Mouse (Mus musculus): ENCODE results near the gene Cacna1h. TPM values are rescaled to one million over a fixed set of nuclear protein-coding genes. Genes with fewer than 3 reads are reported as not detected.

Cacna1h gene
- polyA plus RNA-seq, 1 experiment from 2014 or later: 10.3 TPM

DNA sequence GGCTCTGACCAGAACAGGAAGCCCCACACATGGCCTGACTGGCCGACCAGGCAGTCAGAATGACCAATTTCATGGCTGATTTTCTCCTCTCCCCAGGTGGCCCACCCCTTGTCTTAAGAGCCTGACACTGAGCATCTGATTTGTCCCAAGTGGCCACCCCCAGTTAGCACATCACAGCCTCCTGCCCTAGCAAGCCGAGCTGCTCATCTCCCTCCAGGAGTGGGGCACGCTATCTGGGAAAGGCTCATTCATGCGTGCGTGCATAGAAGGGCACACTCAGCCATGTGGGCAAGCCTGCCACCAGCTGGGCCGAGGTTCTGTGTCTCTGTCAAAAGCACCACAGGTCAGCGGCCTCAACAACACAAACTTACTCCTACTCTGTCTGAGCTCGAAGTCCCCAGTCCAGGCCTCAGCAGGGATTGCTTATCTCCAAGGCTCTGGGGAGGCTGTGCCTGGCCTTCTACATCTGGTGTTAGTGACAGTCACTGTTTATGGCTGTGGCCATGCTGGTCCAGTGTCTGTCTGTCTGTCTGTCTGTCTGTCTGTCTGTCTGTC is 9.0 kb downstream of the Cacna1h start:
- WGBS (ENCODE audit: insufficient replicate concordance): 32% methylated on average over 8 of the region's 8 CpGs
- H3K27ac ChIP-seq (ENCODE audit: low read depth, low read length): no peak overlapping the region
- H3K4me3 ChIP-seq (ENCODE audit: low read depth, low read length): no peak overlapping the region
- H3K4me1 ChIP-seq (ENCODE audit: control insufficient read depth, insufficient read depth, low read length): peaks cover 62% of the 10 kb centered on the region
- ATAC-seq (replicated peaks; ENCODE audit: insufficient number of reproducible peaks, low FRiP score, low TSS enrichment): no peak
- no peak overlapping the region for H3K9ac ChIP-seq (ENCODE audit: low read depth, low read length)
- peak overlapping the region; percentile 14; the same call in 1 of the 2 replicates for H3K4me2 ChIP-seq
- H3K36me3 ChIP-seq (ENCODE audit: control insufficient read depth, insufficient read depth, low read length): peaks cover 4% of the 10 kb centered on the region
- H3K9me3 ChIP-seq (replicated peaks; ENCODE audit: control insufficient read depth, low read length): no peaks in the 10 kb centered on the region
- H3K27me3 ChIP-seq (ENCODE audit: control insufficient read depth, insufficient read depth, low read length): no peaks in the 10 kb centered on the region; the same call in 1 of the 2 replicates

DNA sequence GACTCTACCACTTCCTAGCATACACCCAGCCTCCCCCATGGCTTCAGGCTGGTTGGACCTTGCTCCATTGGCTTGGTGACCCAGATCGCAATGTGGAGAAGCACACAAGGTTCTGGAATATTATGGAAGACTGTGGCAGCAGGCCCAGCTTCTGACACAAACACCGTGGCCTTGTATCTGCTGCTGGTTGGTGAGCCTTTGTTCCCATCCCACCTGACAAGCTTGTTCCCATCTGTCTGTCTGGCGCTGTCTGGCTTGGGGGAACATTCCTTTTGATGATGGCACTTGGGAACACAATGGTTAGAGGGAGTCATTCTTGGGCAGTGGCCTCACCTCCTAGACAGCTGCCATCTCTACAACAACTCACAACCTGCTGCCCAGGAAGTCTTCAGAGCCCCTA is 12.6 kb downstream of the Cacna1h start:
- H3K4me3 ChIP-seq (ENCODE audit: low read depth, low read length): no peak overlapping the region
- H3K4me2 ChIP-seq: no peak overlapping the region
- H3K27ac ChIP-seq (ENCODE audit: low read depth, low read length): no peak overlapping the region; the same call in 1 of the 2 replicates
- H3K9ac ChIP-seq (ENCODE audit: low read depth, low read length): no peak overlapping the region
- H3K9me3 ChIP-seq (replicated peaks; ENCODE audit: control insufficient read depth, low read length): no peaks in the 10 kb centered on the region
- no peak for ATAC-seq (replicated peaks; ENCODE audit: insufficient number of reproducible peaks, low FRiP score, low TSS enrichment)
- H3K4me1 ChIP-seq (ENCODE audit: control insufficient read depth, insufficient read depth, low read length): peaks cover 63% of the 10 kb centered on the region
- WGBS (ENCODE audit: insufficient replicate concordance): 81% methylated on average over 3 of the region's 3 CpGs
- H3K36me3 ChIP-seq (ENCODE audit: control insufficient read depth, insufficient read depth, low read length): no peaks in the 10 kb centered on the region
- no peaks in the 10 kb centered on the region for H3K27me3 ChIP-seq (ENCODE audit: control insufficient read depth, insufficient read depth, low read length)

DNA sequence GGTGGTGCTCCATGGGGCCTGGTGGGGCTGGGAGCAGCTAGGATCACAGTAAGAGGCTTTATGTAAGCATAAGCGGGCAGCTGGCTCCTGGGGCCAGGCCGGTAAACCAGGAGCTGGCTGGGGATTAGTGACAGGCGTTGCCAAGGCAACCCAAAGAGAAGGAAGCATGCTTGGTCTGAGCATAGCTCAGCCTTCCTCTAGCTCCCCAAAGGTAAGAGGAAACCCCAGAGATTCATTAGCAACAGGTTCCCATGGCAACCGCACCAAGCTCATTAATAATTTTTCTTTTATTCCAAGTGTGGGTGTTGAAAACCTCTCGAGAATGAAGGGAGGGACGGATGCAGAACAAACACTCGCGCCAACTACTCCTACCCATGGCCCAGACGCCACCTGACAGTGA is 14.7 kb downstream of the Cacna1h start:
- H3K27me3 ChIP-seq (ENCODE audit: control insufficient read depth, insufficient read depth, low read length): no peaks in the 10 kb centered on the region
- no peak overlapping the region for H3K9ac ChIP-seq (ENCODE audit: low read depth, low read length)
- H3K4me1 ChIP-seq (ENCODE audit: control insufficient read depth, insufficient read depth, low read length): peaks cover 65% of the 10 kb centered on the region
- no peak overlapping the region for H3K4me3 ChIP-seq (ENCODE audit: low read depth, low read length)
- no peaks in the 10 kb centered on the region for H3K36me3 ChIP-seq (ENCODE audit: control insufficient read depth, insufficient read depth, low read length)
- H3K9me3 ChIP-seq (replicated peaks; ENCODE audit: control insufficient read depth, low read length): no peaks in the 10 kb centered on the region
- no peak overlapping the region for H3K4me2 ChIP-seq
- no peak for ATAC-seq (replicated peaks; ENCODE audit: insufficient number of reproducible peaks, low FRiP score, low TSS enrichment)
- no peak overlapping the region for H3K27ac ChIP-seq (ENCODE audit: low read depth, low read length)
- 54% methylated on average over 9 of the region's 9 CpGs for WGBS (ENCODE audit: insufficient replicate concordance)

DNA sequence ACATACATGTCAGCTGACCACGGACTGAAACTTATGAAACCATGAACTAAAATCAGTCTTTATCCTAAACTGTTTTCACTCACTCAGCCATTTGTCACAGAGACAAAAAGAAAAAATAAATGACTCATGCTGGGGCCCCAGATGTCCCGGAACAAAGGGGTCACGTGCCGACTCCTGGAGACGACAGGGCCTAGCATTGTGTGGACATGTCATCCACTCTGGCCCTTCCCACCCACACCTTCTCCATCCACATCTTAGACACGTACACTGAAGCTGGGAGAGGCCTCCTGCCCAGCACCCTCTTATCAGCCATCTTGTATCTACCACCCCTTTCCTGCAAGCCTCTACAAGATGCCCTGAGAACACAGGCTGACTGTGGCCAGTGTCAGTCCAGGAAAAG is 15.6 kb downstream of the Cacna1h start:
- Histone ChIP-seq H3K4me3 (ENCODE audit: low read depth, low read length) (no peak overlapping the region), H3K9ac (ENCODE audit: low read depth, low read length) (no peak overlapping the region), H3K36me3 (ENCODE audit: control insufficient read depth, insufficient read depth, low read length) (no peaks in the 10 kb centered on the region), H3K9me3 (replicated peaks; ENCODE audit: control insufficient read depth, low read length) (no peaks in the 10 kb centered on the region), H3K27ac (ENCODE audit: low read depth, low read length) (no peak overlapping the region), H3K4me2 (no peak overlapping the region), H3K4me1 (ENCODE audit: control insufficient read depth, insufficient read depth, low read length) (peaks cover 65% of the 10 kb centered on the region), H3K27me3 (ENCODE audit: control insufficient read depth, insufficient read depth, low read length) (no peaks in the 10 kb centered on the region)
- ATAC-seq (replicated peaks; ENCODE audit: insufficient number of reproducible peaks, low FRiP score, low TSS enrichment): no peak
- WGBS (ENCODE audit: insufficient replicate concordance): 58% methylated on average over 6 of the region's 6 CpGs

DNA sequence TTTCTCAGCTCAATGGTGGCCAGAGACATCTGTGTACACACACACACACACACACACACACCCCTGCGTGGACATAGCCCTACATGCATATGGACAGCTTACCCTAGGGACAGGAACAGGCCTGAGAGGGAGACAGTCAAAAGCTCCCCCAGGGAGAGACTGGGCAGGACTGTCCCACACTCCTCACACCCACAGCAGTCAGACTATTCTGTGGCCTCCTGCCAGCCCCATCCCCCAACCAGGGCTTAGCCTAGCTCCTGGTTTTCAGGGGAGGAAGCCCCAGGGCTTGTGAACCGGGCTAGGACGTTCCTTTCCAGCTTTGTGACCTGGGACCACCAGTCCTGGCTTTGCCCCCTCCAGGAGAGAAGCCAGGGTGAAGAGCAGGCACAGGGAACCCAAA is 17.4 kb downstream of the Cacna1h start:
- no peak for ATAC-seq (replicated peaks; ENCODE audit: insufficient number of reproducible peaks, low FRiP score, low TSS enrichment)
- no peak overlapping the region for H3K4me2 ChIP-seq
- no peaks in the 10 kb centered on the region for H3K9me3 ChIP-seq (replicated peaks; ENCODE audit: control insufficient read depth, low read length)
- WGBS (ENCODE audit: insufficient replicate concordance): 11% methylated on average over 3 of the region's 3 CpGs
- no peaks in the 10 kb centered on the region for H3K36me3 ChIP-seq (ENCODE audit: control insufficient read depth, insufficient read depth, low read length)
- no peaks in the 10 kb centered on the region for H3K27me3 ChIP-seq (ENCODE audit: control insufficient read depth, insufficient read depth, low read length)
- no peak overlapping the region for H3K4me3 ChIP-seq (ENCODE audit: low read depth, low read length)
- peaks cover 67% of the 10 kb centered on the region for H3K4me1 ChIP-seq (ENCODE audit: control insufficient read depth, insufficient read depth, low read length)
- no peak overlapping the region; the same call in 1 of the 2 replicates for H3K9ac ChIP-seq (ENCODE audit: low read depth, low read length)
- H3K27ac ChIP-seq (ENCODE audit: low read depth, low read length): peak overlapping the region; percentile 78

DNA sequence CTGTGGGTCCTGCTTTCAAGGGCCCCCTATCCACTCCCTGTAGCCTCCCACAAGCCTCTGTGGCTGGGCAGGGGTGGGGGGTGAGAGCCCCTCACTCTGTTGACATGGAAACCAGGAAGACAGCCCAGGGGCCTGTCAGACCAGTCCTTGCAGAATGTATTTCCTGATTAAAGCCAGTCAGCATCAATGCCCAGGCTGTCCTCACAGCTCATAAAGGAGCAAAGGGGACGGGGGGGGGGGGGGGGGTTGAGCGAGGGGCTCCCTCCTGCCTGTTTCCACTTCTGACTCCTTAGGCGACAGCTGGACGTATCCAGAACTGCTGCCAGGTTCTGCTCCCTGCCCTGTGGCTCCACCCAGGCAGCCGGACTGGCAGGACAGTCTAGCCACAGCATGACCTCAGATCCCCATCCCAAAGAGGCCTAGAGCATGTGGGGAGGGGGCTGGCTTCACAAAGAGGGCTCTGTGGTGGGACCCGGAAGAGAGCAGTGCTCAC is 18.1 kb downstream of the Cacna1h start:
- 17% methylated on average over 6 of the region's 6 CpGs for WGBS (ENCODE audit: insufficient replicate concordance)
- no peak overlapping the region for H3K9ac ChIP-seq (ENCODE audit: low read depth, low read length)
- no peaks in the 10 kb centered on the region for H3K36me3 ChIP-seq (ENCODE audit: control insufficient read depth, insufficient read depth, low read length)
- H3K4me1 ChIP-seq (ENCODE audit: control insufficient read depth, insufficient read depth, low read length): peaks cover 70% of the 10 kb centered on the region
- no peak for ATAC-seq (replicated peaks; ENCODE audit: insufficient number of reproducible peaks, low FRiP score, low TSS enrichment)
- no peaks in the 10 kb centered on the region for H3K27me3 ChIP-seq (ENCODE audit: control insufficient read depth, insufficient read depth, low read length)
- peak overlapping the region; percentile 78 for H3K27ac ChIP-seq (ENCODE audit: low read depth, low read length)
- no peaks in the 10 kb centered on the region for H3K9me3 ChIP-seq (replicated peaks; ENCODE audit: control insufficient read depth, low read length)
- no peak overlapping the region for H3K4me2 ChIP-seq
- H3K4me3 ChIP-seq (ENCODE audit: low read depth, low read length): no peak overlapping the region

DNA sequence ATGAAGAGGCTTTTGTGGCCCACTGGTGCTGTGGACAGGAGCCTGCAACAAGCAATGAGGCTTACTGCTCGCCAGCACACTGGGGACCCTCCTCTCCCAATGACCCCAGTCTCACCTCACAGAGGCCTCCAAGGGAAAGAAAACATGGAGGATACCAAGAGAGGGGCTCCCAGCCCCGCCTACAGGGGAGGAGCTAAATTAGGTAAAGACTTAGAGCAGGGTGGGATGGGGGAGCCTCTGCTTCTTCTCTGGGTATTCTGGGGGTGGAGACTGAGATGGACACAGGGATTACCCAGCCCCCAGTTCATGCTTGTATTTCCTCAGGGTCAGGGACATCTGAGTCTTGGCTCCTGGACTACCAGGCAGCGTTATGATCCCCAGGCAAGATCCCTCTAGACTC is 18.7 kb downstream of the Cacna1h start:
- ATAC-seq (replicated peaks; ENCODE audit: insufficient number of reproducible peaks, low FRiP score, low TSS enrichment): no peak
- Histone ChIP-seq H3K9ac (ENCODE audit: low read depth, low read length) (no peak overlapping the region), H3K4me1 (ENCODE audit: control insufficient read depth, insufficient read depth, low read length) (peaks cover 70% of the 10 kb centered on the region), H3K27ac (ENCODE audit: low read depth, low read length) (0 out of 2 replicates have a peak overlapping the region, but pooled peaks have one; percentile 29), H3K36me3 (ENCODE audit: control insufficient read depth, insufficient read depth, low read length) (no peaks in the 10 kb centered on the region), H3K4me3 (ENCODE audit: low read depth, low read length) (no peak overlapping the region), H3K27me3 (ENCODE audit: control insufficient read depth, insufficient read depth, low read length) (no peaks in the 10 kb centered on the region), H3K9me3 (replicated peaks; ENCODE audit: control insufficient read depth, low read length) (no peaks in the 10 kb centered on the region), H3K4me2 (no peak overlapping the region)
- 38% methylated on average over 3 of the region's 3 CpGs for WGBS (ENCODE audit: insufficient replicate concordance)

DNA sequence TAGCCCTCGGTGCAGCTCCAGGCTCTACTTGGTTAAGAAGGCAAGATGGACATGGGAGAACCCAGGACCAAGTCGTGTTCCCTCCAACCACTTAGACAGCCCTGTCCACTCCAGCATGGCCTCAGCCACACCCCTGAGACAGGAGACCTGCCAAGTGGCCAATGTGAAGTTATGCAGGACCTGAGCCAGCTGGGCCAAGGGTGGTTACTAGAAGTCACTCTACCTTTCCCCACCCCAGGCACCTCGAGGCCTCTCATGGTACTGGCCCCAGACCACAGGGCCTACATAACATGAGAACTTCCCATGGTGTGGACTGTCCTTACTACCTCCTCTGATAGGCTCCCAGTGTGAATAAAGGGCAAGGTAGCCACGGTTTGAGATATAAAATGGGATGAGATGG is 19.4 kb downstream of the Cacna1h start:
- Histone ChIP-seq H3K27ac (ENCODE audit: low read depth, low read length) (0 out of 2 replicates have a peak overlapping the region, but pooled peaks have one; percentile 29), H3K36me3 (ENCODE audit: control insufficient read depth, insufficient read depth, low read length) (no peaks in the 10 kb centered on the region), H3K9me3 (replicated peaks; ENCODE audit: control insufficient read depth, low read length) (no peaks in the 10 kb centered on the region), H3K9ac (ENCODE audit: low read depth, low read length) (no peak overlapping the region), H3K4me3 (ENCODE audit: low read depth, low read length) (no peak overlapping the region), H3K27me3 (ENCODE audit: control insufficient read depth, insufficient read depth, low read length) (no peaks in the 10 kb centered on the region), H3K4me1 (ENCODE audit: control insufficient read depth, insufficient read depth, low read length) (peaks cover 71% of the 10 kb centered on the region), H3K4me2 (no peak overlapping the region)
- WGBS (ENCODE audit: insufficient replicate concordance): 43% methylated on average over 4 of the region's 4 CpGs
- no peak for ATAC-seq (replicated peaks; ENCODE audit: insufficient number of reproducible peaks, low FRiP score, low TSS enrichment)

DNA sequence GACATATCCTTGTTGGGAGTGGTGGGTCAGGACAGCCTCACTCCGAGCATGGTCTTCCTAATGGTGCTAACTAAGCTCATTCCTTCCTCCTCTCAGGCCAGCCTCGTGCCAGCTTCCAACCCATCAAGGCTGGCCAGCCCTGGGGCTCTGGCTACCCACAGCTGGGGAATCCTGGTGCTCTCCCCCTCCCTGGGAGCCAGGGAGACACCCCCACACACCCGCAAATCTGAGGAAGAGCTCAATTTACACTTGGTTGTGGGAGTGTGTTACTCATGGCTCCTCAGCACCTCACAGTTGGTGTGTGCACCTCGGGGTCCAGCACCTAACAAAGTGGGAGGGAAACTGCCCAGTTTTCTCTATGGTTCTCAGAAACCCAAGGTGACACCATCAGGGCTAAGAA is 22.3 kb downstream of the Cacna1h start:
- H3K9me3 ChIP-seq (replicated peaks; ENCODE audit: control insufficient read depth, low read length): no peaks in the 10 kb centered on the region
- H3K4me1 ChIP-seq (ENCODE audit: control insufficient read depth, insufficient read depth, low read length): peaks cover 74% of the 10 kb centered on the region
- H3K36me3 ChIP-seq (ENCODE audit: control insufficient read depth, insufficient read depth, low read length): no peaks in the 10 kb centered on the region
- H3K4me3 ChIP-seq (ENCODE audit: low read depth, low read length): no peak overlapping the region
- peak overlapping the region; percentile 52; the same call in 1 of the 2 replicates for H3K9ac ChIP-seq (ENCODE audit: low read depth, low read length)
- no peak for ATAC-seq (replicated peaks; ENCODE audit: insufficient number of reproducible peaks, low FRiP score, low TSS enrichment)
- no peaks in the 10 kb centered on the region for H3K27me3 ChIP-seq (ENCODE audit: control insufficient read depth, insufficient read depth, low read length)
- 46% methylated on average over 4 of the region's 4 CpGs for WGBS (ENCODE audit: insufficient replicate concordance)
- peak overlapping the region; percentile 82 for H3K27ac ChIP-seq (ENCODE audit: low read depth, low read length)
- no peak overlapping the region; the same call in 1 of the 2 replicates for H3K4me2 ChIP-seq

All from heart, embryonic 11.5 days (tissue).